Mouse (Mus musculus): Measurements from ENCODE around the gene Bloc1s3.

GRCm38 (mm10) chr7:19512353-19512752 lies 4.2 kb upstream of the Bloc1s3 start:
- TF ChIP-seq CTCF (IDR thresholded peaks at IDR 0.05; ENCODE audit: borderline replicate concordance, control insufficient read depth, extremely low read depth, insufficient read depth, low read length, poor library complexity) (no peak), POLR2A (IDR thresholded peaks at IDR 0.05; ENCODE audit: control insufficient read depth, extremely low read depth, insufficient read depth, low read length, poor library complexity) (no peak)
